Mouse (Mus musculus) testis, postnatal 10 days (tissue): Measurements from ENCODE around the gene Pik3c2b.

Experiments used
- DNase-seq: peaks from one replicate; pipeline ENCODE4 v3.0.0; 2021; ENCODE audit warnings: low spot score

The Pik3c2b gene

GRCm38 (mm10) chr1:133073327-133073856 is 27.9 kb downstream of the Pik3c2b start:
- no peak for DNase-seq

GRCm38 (mm10) chr1:133074541-133074940 is 29.1 kb downstream of the Pik3c2b start:
- DNase-seq = no peak

GRCm38 (mm10) chr1:133075651-133076400 is 30.4 kb downstream of the Pik3c2b start:
- DNase-seq = no peak

GRCm38 (mm10) chr1:133076681-133077514 is 31.4 kb downstream of the Pik3c2b start:
- DNase-seq = no peak

- DNase-seq = no peak
Measured at GRCm38 (mm10) chr1:133077606-133078337, 32.3 kb downstream of the Pik3c2b start.

- DNase-seq = no peak
Measured at GRCm38 (mm10) chr1:133078338-133078727, 32.9 kb downstream of the Pik3c2b start.

- no peak for DNase-seq
Measured at GRCm38 (mm10) chr1:133079509-133079908, 34.0 kb downstream of the Pik3c2b start.

- no peak for DNase-seq
Measured at GRCm38 (mm10) chr1:133080079-133080561, 34.7 kb downstream of the Pik3c2b start.

- DNase-seq = no peak
Measured at GRCm38 (mm10) chr1:133080717-133081116, 35.2 kb downstream of the Pik3c2b start.

- DNase-seq = no peak
Measured at GRCm38 (mm10) chr1:133083003-133083546, 37.6 kb downstream of the Pik3c2b start.

- no peak for DNase-seq
Measured at GRCm38 (mm10) chr1:133083942-133084625, 38.6 kb downstream of the Pik3c2b start.

- no peak for DNase-seq
Measured at GRCm38 (mm10) chr1:133084708-133085416, 39.4 kb downstream of the Pik3c2b start.

- no peak for DNase-seq
Measured at GRCm38 (mm10) chr1:133085417-133085742, 39.9 kb downstream of the Pik3c2b start.

GRCm38 (mm10) chr1:133086804-133087203 is 41.3 kb downstream of the Pik3c2b start:
- DNase-seq = no peak

GRCm38 (mm10) chr1:133087206-133087905 is 41.9 kb downstream of the Pik3c2b start:
- DNase-seq = peak; percentile 76

GRCm38 (mm10) chr1:133088196-133088595 is 42.7 kb downstream of the Pik3c2b start:
- DNase-seq = no peak

- DNase-seq = no peak
Measured at GRCm38 (mm10) chr1:133089415-133089814, 43.9 kb downstream of the Pik3c2b start.

GRCm38 (mm10) chr1:133090641-133091040 is 45.2 kb downstream of the Pik3c2b start:
- DNase-seq = no peak

GRCm38 (mm10) chr1:133091483-133091882 is 46.0 kb downstream of the Pik3c2b start:
- no peak for DNase-seq

- DNase-seq = no peak
Measured at GRCm38 (mm10) chr1:133093719-133094118, 48.3 kb downstream of the Pik3c2b start.
